Mouse (Mus musculus) gastrocnemius, adult 18-20 months (tissue): ENCODE measurements around the gene Fasn. TPM values are rescaled to one million over a fixed set of nuclear protein-coding genes. Genes with fewer than 3 reads are reported as not detected.
"Not testable (repeated sequence)": the region's sequence is repeated elsewhere in the genome, so short reads cannot be mapped to it uniquely, and the experiment has no call there.

Source experiments
- DNase-seq: peaks from one replicate; pipeline ENCODE4 v3.0.0; 2021; ENCODE audit warnings: low spot score
- total RNA-seq, 2 experiments: library from RNA; stranded (reverse); gene quantifications; 2 replicates each; pipeline ENCODE4 v1.2.3; 2021

Gene Fasn
- total RNA-seq, 2 experiments from 2014 or later = 11.4 to 17.1 TPM

DNA sequence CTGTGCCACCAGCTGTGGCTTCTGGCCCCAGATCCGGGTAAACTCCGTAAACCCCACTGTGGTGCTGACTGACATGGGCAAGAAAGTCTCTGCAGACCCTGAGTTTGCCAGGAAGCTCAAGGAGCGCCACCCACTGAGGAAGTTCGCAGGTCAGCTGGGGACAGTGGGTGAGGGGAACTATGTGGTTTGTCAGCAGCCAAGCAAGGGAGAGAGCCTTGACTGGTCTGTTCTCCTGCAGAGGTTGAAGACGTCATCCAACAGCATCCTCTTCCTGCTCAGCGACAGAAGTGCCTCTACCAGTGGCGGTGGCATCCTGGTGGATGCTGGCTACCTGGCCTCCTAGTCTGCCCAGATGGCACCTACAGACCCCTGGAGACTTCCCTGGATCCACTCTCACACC is 57.3 kb downstream of the Fasn start:
- not testable (repeated sequence) for DNase-seq

DNA sequence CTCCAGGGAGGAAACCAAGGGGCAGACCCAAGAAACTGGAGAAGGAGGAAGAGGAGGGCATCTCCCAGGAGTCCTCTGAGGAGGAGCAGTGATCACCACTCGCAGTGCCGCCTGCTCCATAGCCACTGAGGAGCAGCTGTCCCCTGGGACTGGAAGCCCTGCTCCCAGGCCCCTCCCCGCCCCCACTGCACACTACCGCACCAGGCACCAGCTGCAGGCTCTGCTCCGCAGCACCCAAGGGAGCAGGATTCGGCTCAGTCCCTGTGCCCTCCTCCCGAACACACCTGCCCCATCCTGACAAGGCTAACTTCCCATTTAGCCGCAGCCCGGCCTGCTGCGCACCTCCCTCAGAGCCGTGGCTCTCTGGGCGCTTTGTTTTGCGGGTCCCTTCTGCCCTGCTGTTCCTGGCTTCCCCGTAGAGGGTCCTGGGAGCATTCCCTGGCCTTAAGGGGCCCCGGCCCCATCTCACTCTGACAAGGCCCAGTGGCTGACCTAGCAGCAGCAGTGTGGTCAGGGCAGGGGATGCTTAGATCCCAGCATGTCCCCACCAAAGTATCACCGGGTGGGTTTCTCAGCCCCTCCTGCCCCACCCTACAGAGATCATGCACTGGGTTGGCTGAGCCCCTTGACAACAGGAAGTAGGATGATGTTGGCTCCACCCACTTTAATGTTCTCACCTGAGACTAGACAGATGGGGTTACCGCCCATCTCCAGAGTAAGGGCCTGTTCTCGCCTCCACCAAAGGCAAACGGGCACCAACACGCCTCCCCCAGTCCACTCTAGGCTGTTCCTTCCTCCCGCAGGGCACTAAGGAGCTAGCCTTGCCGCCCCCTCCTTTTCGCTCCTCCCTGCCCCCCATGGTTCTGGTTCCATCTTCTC is 61.0 kb downstream of the Fasn start:
- not testable (repeated sequence) for DNase-seq

DNA sequence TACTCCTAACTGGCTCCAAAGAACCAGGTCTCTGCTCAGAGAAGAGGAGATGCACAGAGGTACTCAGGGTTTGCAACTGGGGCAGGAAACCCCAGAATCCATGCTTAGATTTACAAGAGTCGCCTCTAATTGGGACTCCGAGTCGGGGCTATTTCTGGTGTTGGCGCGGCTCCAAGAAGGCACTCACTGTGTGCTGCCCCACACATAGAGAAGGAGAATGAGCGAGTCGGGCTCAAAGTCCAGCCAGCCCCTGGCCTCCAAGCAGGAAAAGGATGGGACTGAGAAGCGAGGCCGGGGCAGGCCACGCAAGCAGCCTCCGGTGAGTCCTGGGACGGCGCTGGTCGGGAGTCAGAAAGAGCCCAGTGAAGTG is 61.7 kb downstream of the Fasn start, which contains the start of gene Hmga1b:
Gene Hmga1b, plus strand, starts transcription at position 123 of the 370 bp plus-strand sequence.
- DNase-seq = not testable (repeated sequence)

DNA sequence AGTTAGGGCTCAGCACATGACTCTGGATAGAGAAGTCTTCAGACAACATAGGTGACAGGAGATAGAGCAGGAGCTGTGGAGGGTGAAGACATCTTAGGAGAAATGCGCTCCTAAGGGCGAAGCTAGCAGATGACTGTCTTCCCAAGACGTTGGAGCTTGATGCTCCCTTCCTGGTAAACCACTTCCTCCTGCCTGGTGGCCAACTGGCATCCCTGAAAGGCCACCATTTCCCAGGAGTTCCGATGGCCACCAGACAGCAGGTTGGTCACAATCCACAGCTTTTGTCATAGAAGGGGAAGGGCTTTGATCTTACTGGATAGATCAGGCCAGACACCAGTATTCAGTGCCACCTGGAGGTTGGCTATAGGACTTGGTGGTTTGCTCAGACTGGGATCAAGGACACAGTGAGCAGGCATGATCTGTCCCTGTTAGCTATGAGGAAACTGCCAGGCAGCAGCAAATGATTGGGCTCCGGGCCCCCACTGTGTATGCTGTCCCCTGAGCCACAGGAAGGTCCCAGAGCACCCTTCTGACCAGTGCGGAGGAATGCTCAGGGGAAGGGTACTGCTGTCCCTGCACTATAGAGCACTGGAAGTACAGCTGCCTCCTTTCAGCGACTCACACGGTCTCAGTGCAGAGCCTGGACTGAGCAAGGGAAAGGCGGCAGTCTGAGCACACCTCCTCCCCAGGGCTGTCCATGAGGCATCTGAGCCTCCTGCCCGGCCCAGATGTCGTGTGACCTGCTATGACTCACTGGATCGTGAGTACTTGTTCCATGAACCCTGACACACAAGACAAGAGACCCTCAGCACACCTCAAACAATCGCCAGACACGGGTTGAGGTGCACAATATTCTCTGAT is 62.3 kb downstream of the Fasn start:
- no peak for DNase-seq

DNA sequence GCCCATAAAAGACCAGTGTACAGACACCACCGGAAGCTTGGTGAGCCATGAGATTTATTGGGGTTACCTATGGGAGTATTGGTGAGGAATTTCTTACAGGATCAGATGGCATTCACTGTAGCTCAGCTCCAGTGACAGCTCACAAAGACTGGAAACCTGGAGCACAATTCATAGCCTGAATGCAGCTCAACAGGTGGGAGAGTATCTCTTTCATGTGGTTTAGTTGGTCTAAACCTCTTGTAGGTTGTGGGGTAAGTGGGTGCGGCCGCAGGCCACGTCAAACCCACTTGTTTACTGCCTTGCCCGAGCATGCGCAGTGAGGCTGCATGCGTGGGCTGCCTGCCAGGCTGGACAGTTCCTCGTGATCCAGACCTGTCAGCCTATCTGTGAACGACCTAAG is 64.1 kb downstream of the Fasn start:
- DNase-seq = no peak

Other genes with a start within 250 kb of the Fasn start
- 10 to 100 TPM; 71.0 to 89.8 TPM for gene Arhgdia, start 242.9 kb downstream of the Fasn start, total RNA-seq
- 10 to 100 TPM; 42.8 to 48.6 TPM for gene Alyref, start 226.2 kb downstream of the Fasn start, total RNA-seq
- 10 to 100 TPM; 45.9 to 52.1 TPM for gene Anapc11, start 226.1 kb downstream of the Fasn start, total RNA-seq
- not detected for gene Npb, start 216.1 kb downstream of the Fasn start, total RNA-seq
- gene Pcyt2, start 206.6 kb downstream of the Fasn start, total RNA-seq = 10 to 100 TPM; 26.1 to 27.7 TPM
- 1 to 10 TPM; 3.6 to 4.2 TPM for gene Sirt7, start 199.3 kb downstream of the Fasn start, total RNA-seq
- gene Mafg, start 190.9 kb downstream of the Fasn start, total RNA-seq = 10 to 100 TPM; 50.2 to 58.8 TPM
- 1 to 10 TPM; 2.8 to 3.2 TPM for gene Pycr1, start 180.8 kb downstream of the Fasn start, total RNA-seq
- gene Myadml2, start 176.4 kb downstream of the Fasn start, total RNA-seq = 100 to 1,000 TPM; 124 to 137 TPM
- not detected for gene Notum, start 163.4 kb downstream of the Fasn start, total RNA-seq
- 10 to 100 TPM; 31.1 to 33.4 TPM for gene Aspscr1, start 151.6 kb downstream of the Fasn start, total RNA-seq
- gene Cenpx, start 110.8 kb downstream of the Fasn start, total RNA-seq = 10 to 100 TPM; 24.2 to 32.0 TPM
- gene Lrrc45, start 110.6 kb downstream of the Fasn start, total RNA-seq = 1 to 10 TPM; 2.3 to 3.0 TPM
- gene Rac3, start 103.1 kb downstream of the Fasn start, total RNA-seq = 1 to 10 TPM in 1 of 2 experiments, under 1 TPM in 1; 0.95 to 1.3 TPM
- gene Dcxr, start 97.3 kb downstream of the Fasn start, total RNA-seq = 1 to 10 TPM; 8.2 to 9.6 TPM
- gene Cbr2, start 92.4 kb downstream of the Fasn start, total RNA-seq = 10 to 100 TPM; 11.6 to 16.9 TPM
- gene Hmga1b, start 61.8 kb downstream of the Fasn start, total RNA-seq = 10 to 100 TPM; 20.4 to 22.2 TPM
- gene Rfng, start 40.3 kb downstream of the Fasn start, total RNA-seq = 10 to 100 TPM; 12.6 to 13.0 TPM
- gene Gps1, start 40.3 kb downstream of the Fasn start, total RNA-seq = 10 to 100 TPM; 62.5 to 63.3 TPM
- 10 to 100 TPM; 27.6 to 28.6 TPM for gene Dus1l, start 28.1 kb downstream of the Fasn start, total RNA-seq
- 1 to 10 TPM; 3.0 to 3.5 TPM for gene Ccdc57, start 108.3 kb upstream of the Fasn start, total RNA-seq
- 100 to 1,000 TPM; 257 to 298 TPM for gene Slc16a3, start 123.9 kb upstream of the Fasn start, total RNA-seq
- 10 to 100 TPM; 48.7 to 57.4 TPM for gene Csnk1d, start 166.8 kb upstream of the Fasn start, total RNA-seq
- gene Cd7, start 214.9 kb upstream of the Fasn start, total RNA-seq = not detected
- not detected for gene Sectm1b, start 239.0 kb upstream of the Fasn start, total RNA-seq